Mouse (Mus musculus): ENCODE data around the gene Rasd2.

- no peak for TF ChIP-seq CTCF (IDR thresholded peaks at IDR 0.05; ENCODE audit: control insufficient read depth, insufficient read depth, low read length)
- no peak for TF ChIP-seq POLR2A (IDR thresholded peaks at IDR 0.05; ENCODE audit: borderline replicate concordance, control insufficient read depth, low read depth, low read length)
These were observed 20.3 kb downstream of the Rasd2 start for GRCm38 (mm10) chr8:75233915-75234554.
